Mouse (Mus musculus) MEL (cell line): ENCODE results near the gene Exoc3. TPM values are rescaled to one million over a fixed set of nuclear protein-coding genes. Genes with fewer than 3 reads are reported as not detected.
A peak's percentile ranks its signal among the peaks of the same experiment; 100 is the strongest.

Source experiments
- DNase-seq: peaks from one replicate; pipeline ENCODE4 v3.0.0; 2011; ENCODE audit warnings: low read depth, low spot score
- H3K27ac ChIP-seq: 2 replicates; pipeline ENCODE4 v1.5.1; 2012; ENCODE audit warnings: low read depth, mild to moderate bottlenecking, control low read depth, low read length, moderate library complexity; ENCODE audit not compliant: control insufficient read depth
- H3K27me3 ChIP-seq, 2 experiments: fragments of 150-350 bp in 1 of 2; sonication (generic) in 1 of 2; 2 replicates each; pipeline ENCODE4 v1.6.1; 2012; ENCODE audit warnings: low read length in 2 of 2, mild to moderate bottlenecking in 2 of 2, improper control_type of control experiment in 1 of 2, moderate library complexity in 1 of 2; ENCODE audit not compliant: insufficient read depth in 2 of 2, control insufficient read depth in 1 of 2
- H3K36me3 ChIP-seq, 2 experiments: 2 replicates each; pipeline ENCODE4 v1.6.1; 2012 to 2014; ENCODE audit warnings: low read length in 2 of 2, improper control_type of control experiment in 1 of 2, inconsistent platforms in 1 of 2, mild to moderate bottlenecking in 1 of 2; ENCODE audit not compliant: insufficient read depth in 2 of 2, control insufficient read depth in 1 of 2
- H3K4me1 ChIP-seq, 2 experiments: fragments of 150-350 bp in 1 of 2; sonication (generic) in 1 of 2; 2 replicates each; pipeline ENCODE4 v1.6.1; 2012; ENCODE audit warnings: low read length in 2 of 2, improper control_type of control experiment in 1 of 2, mild to moderate bottlenecking in 1 of 2; ENCODE audit not compliant: insufficient read depth in 2 of 2, control insufficient read depth in 1 of 2
- H3K4me3 ChIP-seq, 2 experiments: fragments of 150-350 bp in 1 of 2; sonication (generic) in 1 of 2; 2 replicates each; pipeline ENCODE4 v1.5.1; 2012; ENCODE audit warnings: low read depth in 2 of 2, low read length in 2 of 2, mild to moderate bottlenecking in 2 of 2, moderate library complexity in 2 of 2, control low read depth in 1 of 2, improper control_type of control experiment in 1 of 2; ENCODE audit not compliant: control insufficient read depth in 1 of 2, insufficient read depth in 1 of 2
- H3K79me2 ChIP-seq: 2 replicates; pipeline ENCODE4 v1.6.1; 2012; ENCODE audit warnings: mild to moderate bottlenecking, low read length, moderate library complexity; ENCODE audit not compliant: control insufficient read depth, poor library complexity, insufficient read depth
- H3K9ac ChIP-seq: 2 replicates; pipeline ENCODE4 v1.6.1; 2012; ENCODE audit warnings: low read depth, mild to moderate bottlenecking, control low read depth, low read length, moderate library complexity; ENCODE audit not compliant: control insufficient read depth, poor library complexity, severe bottlenecking
- H3K9me3 ChIP-seq: fragments of 150-350 bp; sonication (generic); replicated peaks from 2 replicates; pipeline ENCODE4 v1.6.1; 2012; ENCODE audit warnings: mild to moderate bottlenecking, low read length, improper control_type of control experiment, moderate library complexity; ENCODE audit not compliant: insufficient read depth
- CHD2 ChIP-seq: IDR thresholded peaks from 2 replicates; pipeline ENCODE4 v1.6.1; 2011; ENCODE audit warnings: low read length, improper control_type of control experiment
- CTCF ChIP-seq, 3 experiments: IDR thresholded peaks in 2 of 3; conservative IDR thresholded peaks in 1 of 3; 2 replicates each; pipeline ENCODE4 v1.5.1; 2011 to 2012; ENCODE audit warnings: low read length in 3 of 3, low read depth in 2 of 3, mild to moderate bottlenecking in 2 of 3, improper control_type of control experiment in 1 of 3, inconsistent platforms in 1 of 3, mixed read lengths in 1 of 3, moderate library complexity in 1 of 3; ENCODE audit not compliant: control insufficient read depth in 1 of 3, insufficient read depth in 1 of 3, poor library complexity in 1 of 3, severe bottlenecking in 1 of 3
- ETS1 ChIP-seq: IDR thresholded peaks from 2 replicates; pipeline ENCODE4 v1.6.1; 2012; ENCODE audit warnings: low read depth, mild to moderate bottlenecking, inconsistent platforms, low read length, improper control_type of control experiment, moderate library complexity
- JUND ChIP-seq: IDR thresholded peaks from 2 replicates; pipeline ENCODE4 v1.6.1; 2011; ENCODE audit warnings: low read depth, mild to moderate bottlenecking, improper control_type of control experiment, low read length
- MAX ChIP-seq: IDR thresholded peaks from 2 replicates; pipeline ENCODE4 v1.6.1; 2011; ENCODE audit warnings: low read length, improper control_type of control experiment
- MEF2A ChIP-seq: IDR thresholded peaks from 2 replicates; pipeline ENCODE4 v1.6.1; 2014; ENCODE audit warnings: low read depth, mild to moderate bottlenecking, inconsistent platforms, low read length, improper control_type of control experiment; ENCODE audit not compliant: poor library complexity, insufficient replicate concordance, severe bottlenecking; ENCODE audit errors: extremely low read depth
- MYB ChIP-seq: IDR thresholded peaks from 2 replicates; pipeline ENCODE4 v1.6.1; 2011; ENCODE audit warnings: mild to moderate bottlenecking, low read depth, low read length, improper control_type of control experiment
- NELFE ChIP-seq: IDR thresholded peaks from 2 replicates; pipeline ENCODE4 v1.6.1; 2011; ENCODE audit warnings: low read depth, low read length, improper control_type of control experiment
- NRF1 ChIP-seq: IDR thresholded peaks from 2 replicates; pipeline ENCODE4 v1.6.1; 2014; ENCODE audit warnings: low read depth, mild to moderate bottlenecking, inconsistent platforms, low read length, improper control_type of control experiment, moderate library complexity; ENCODE audit not compliant: poor library complexity, insufficient read depth, severe bottlenecking
- POLR2A ChIP-seq, 2 experiments: IDR thresholded peaks; 2 replicates each; pipeline ENCODE4 v1.6.1; 2011 to 2012; ENCODE audit warnings: low read length in 2 of 2, mild to moderate bottlenecking in 2 of 2, control low read depth in 1 of 2, improper control_type of control experiment in 1 of 2, low read depth in 1 of 2, moderate library complexity in 1 of 2; ENCODE audit not compliant: control insufficient read depth in 1 of 2, insufficient read depth in 1 of 2, poor library complexity in 1 of 2
- POLR2AphosphoS5 ChIP-seq: IDR thresholded peaks from 2 replicates; pipeline ENCODE4 v1.6.1; 2012; ENCODE audit warnings: low read depth, borderline replicate concordance, mild to moderate bottlenecking, inconsistent platforms, low read length, moderate library complexity, mixed read lengths
- RAD21 ChIP-seq: IDR thresholded peaks from 2 replicates; pipeline ENCODE4 v1.6.1; 2011; ENCODE audit warnings: mild to moderate bottlenecking, low read depth, low read length, improper control_type of control experiment
- SMC3 ChIP-seq: IDR thresholded peaks from 2 replicates; pipeline ENCODE4 v1.6.1; 2011; ENCODE audit warnings: low read depth, low read length, improper control_type of control experiment
- TAL1 ChIP-seq: IDR thresholded peaks from 2 replicates; pipeline ENCODE4 v1.6.1; 2012; ENCODE audit warnings: mild to moderate bottlenecking, inconsistent platforms, low read length, moderate library complexity, mixed read lengths
- UBTF ChIP-seq: IDR thresholded peaks from 2 replicates; pipeline ENCODE4 v1.6.1; 2012; ENCODE audit warnings: low read depth, mild to moderate bottlenecking, inconsistent platforms, low read length, improper control_type of control experiment, moderate library complexity, borderline replicate concordance; ENCODE audit not compliant: insufficient read depth
- ZKSCAN1 ChIP-seq: IDR thresholded peaks from 2 replicates; pipeline ENCODE4 v1.6.1; 2012; ENCODE audit warnings: low read depth, mild to moderate bottlenecking, inconsistent platforms, low read length, improper control_type of control experiment, moderate library complexity
- polyA plus RNA-seq, 2 experiments: library from polyadenylated mRNA; stranded (reverse) in 1 of 2; unstranded in 1 of 2; fragments of >175 nt in 1 of 2; fragments of >200 nt in 1 of 2; gene quantifications; 2 replicates each; pipeline versions ENCODE4 v1.2.1 to v1.2.4; 2012; ENCODE audit warnings: low replicate concordance in 2 of 2, low read depth in 1 of 2; ENCODE audit not compliant: insufficient read length in 2 of 2, insufficient read depth in 1 of 2, missing spikeins in 1 of 2
- total RNA-seq: library from RNA; depleted of rRNA; stranded (reverse); fragments of 300-350 nt; gene quantifications from 2 replicates; pipeline ENCODE4 v1.2.3, GENCODE M21; 2012

The Exoc3 gene
- total and polyA plus RNA-seq, 3 experiments, result 24.2 to 145 (median 35.4) TPM

- no peaks in the 10 kb centered on the region for H3K9me3 ChIP-seq
- no peak overlapping the region for H3K27ac ChIP-seq
- peak overlapping the region; percentile 45 for H3K9ac ChIP-seq
- no peaks in the 10 kb centered on the region for H3K4me1 ChIP-seq
- H3K27me3 ChIP-seq, result peaks cover 0 to under 1% of the 10 kb centered on the region in 2 experiments; a peak in 2 of 4 replicates
- TF ChIP-seq UBTF (no peak), SMC3 (no peak), MEF2A (no peak)
- TF ChIP-seq, all 39 proteins: peak for 0
- Histone ChIP-seq H3K79me2 (no peaks in the 10 kb centered on the region), H3K36me3 (no peaks in the 10 kb centered on the region; a peak in 1 of 4 replicates), H3K4me3 (peak overlapping the region; percentile 45 to 68; a peak in 3 of 4 replicates)
- no peak for DNase-seq
These were observed 41.5 kb downstream of the Exoc3 start for GRCm38 (mm10) chr13:74167057-74167413.

- peak; percentile 70 for DNase-seq
- H3K4me3 ChIP-seq, result peak overlapping the region; percentile 45 to 68; a peak in 3 of 4 replicates
These were observed 42.0 kb downstream of the Exoc3 start for GRCm38 (mm10) chr13:74166348-74167056.

GRCm38 (mm10) chr13:74147327-74147726, 61.2 kb downstream of the Exoc3 start:
- Histone ChIP-seq H3K4me3 (no peak overlapping the region), H3K4me1 (no peaks in the 10 kb centered on the region)
- no peak for DNase-seq
- no peak for TF ChIP-seq NRF1
- no peak for TF ChIP-seq POLR2AphosphoS5
- no peak for TF ChIP-seq CHD2
- TF ChIP-seq, all 39 proteins: peak for 0
- Histone ChIP-seq H3K9me3 (no peaks in the 10 kb centered on the region), H3K9ac (no peak overlapping the region), H3K27me3 (peaks cover 0 to 10% of the 10 kb centered on the region in 2 experiments; a peak in 2 of 4 replicates), H3K79me2 (no peaks in the 10 kb centered on the region), H3K36me3 (no peaks in the 10 kb centered on the region), H3K27ac (no peak overlapping the region)

More at GRCm38 (mm10) chr13:74166348-74167056, 42.0 kb downstream of the Exoc3 start:
- TF ChIP-seq ZKSCAN1, result peak; percentile 47; the same call in 1 of the 2 replicates
- TF ChIP-seq MEF2A, result no peak
- TF ChIP-seq RAD21, result no peak
- TF ChIP-seq TAL1, result no peak
- no peak for TF ChIP-seq CHD2
- no peak for TF ChIP-seq NRF1
- TF ChIP-seq NELFE, result no peak
- no peak for TF ChIP-seq ETS1
- no peak for TF ChIP-seq CTCF (IDR thresholded peaks at IDR 0.05 in 2 of 3, conservative IDR thresholded peaks at IDR 0.05 in 1 of 3; ENCODE audit: control insufficient read depth in 1 of 3, insufficient read depth in 1 of 3, low read depth in 2 of 3, low read length in 3 of 3, poor library complexity in 1 of 3, severe bottlenecking in 1 of 3)
- TF ChIP-seq MYB, result no peak
- no peak for TF ChIP-seq JUND
- peak in 1 of 2 experiments; percentile 64; a peak in 2 of 4 replicates for TF ChIP-seq POLR2A (IDR thresholded peaks at IDR 0.05; ENCODE audit: control insufficient read depth in 1 of 2, insufficient read depth in 1 of 2, low read depth in 1 of 2, low read length in 2 of 2, poor library complexity in 1 of 2)
- TF ChIP-seq MAX, result 0 out of 2 replicates have a peak, but pooled peaks have one; percentile 13
- Histone ChIP-seq H3K4me1 (no peaks in the 10 kb centered on the region), H3K27ac (no peak overlapping the region), H3K27me3 (peaks cover 1 to 3% of the 10 kb centered on the region in 2 experiments; a peak in 3 of 4 replicates), H3K9ac (peak overlapping the region; percentile 56), H3K36me3 (no peaks in the 10 kb centered on the region; a peak in 1 of 4 replicates), H3K9me3 (no peaks in the 10 kb centered on the region), H3K79me2 (no peaks in the 10 kb centered on the region)
